Mouse (Mus musculus) bone marrow macrophage, adult 2 months (primary cell): Measurements from ENCODE around the gene Trim9. TPM values are rescaled to one million over a fixed set of nuclear protein-coding genes. Genes with fewer than 3 reads are reported as not detected.

Experiments used
- H3K27ac ChIP-seq: 2 replicates; pipeline ENCODE4 v1.5.1; 2012; ENCODE audit warnings: low read depth, low read length; ENCODE audit not compliant: insufficient read depth
- H3K4me1 ChIP-seq: 2 replicates; pipeline ENCODE4 v1.6.1; 2012; ENCODE audit warnings: low read length; ENCODE audit not compliant: control insufficient read depth, insufficient read depth
- H3K4me3 ChIP-seq: 2 replicates; pipeline ENCODE4 v1.5.1; 2012; ENCODE audit warnings: mild to moderate bottlenecking, low read length, moderate library complexity; ENCODE audit not compliant: insufficient read depth
- CTCF ChIP-seq: IDR thresholded peaks from 2 replicates; pipeline ENCODE4 v1.5.1; 2012; ENCODE audit warnings: low read depth, mild to moderate bottlenecking, low read length, moderate library complexity
- POLR2A ChIP-seq: IDR thresholded peaks from 2 replicates; pipeline ENCODE4 v1.6.1; 2012; ENCODE audit warnings: mild to moderate bottlenecking, low read depth, low read length, borderline replicate concordance
- polyA plus RNA-seq: library from polyadenylated mRNA; stranded (reverse); fragments of >200 nt; gene quantifications from 2 replicates; pipeline ENCODE4 v1.2.4, GENCODE M21; 2012; ENCODE audit not compliant: missing spikeins, insufficient read depth, insufficient read length

Gene Trim9
- not detected in 2 replicates for polyA plus RNA-seq

DNA sequence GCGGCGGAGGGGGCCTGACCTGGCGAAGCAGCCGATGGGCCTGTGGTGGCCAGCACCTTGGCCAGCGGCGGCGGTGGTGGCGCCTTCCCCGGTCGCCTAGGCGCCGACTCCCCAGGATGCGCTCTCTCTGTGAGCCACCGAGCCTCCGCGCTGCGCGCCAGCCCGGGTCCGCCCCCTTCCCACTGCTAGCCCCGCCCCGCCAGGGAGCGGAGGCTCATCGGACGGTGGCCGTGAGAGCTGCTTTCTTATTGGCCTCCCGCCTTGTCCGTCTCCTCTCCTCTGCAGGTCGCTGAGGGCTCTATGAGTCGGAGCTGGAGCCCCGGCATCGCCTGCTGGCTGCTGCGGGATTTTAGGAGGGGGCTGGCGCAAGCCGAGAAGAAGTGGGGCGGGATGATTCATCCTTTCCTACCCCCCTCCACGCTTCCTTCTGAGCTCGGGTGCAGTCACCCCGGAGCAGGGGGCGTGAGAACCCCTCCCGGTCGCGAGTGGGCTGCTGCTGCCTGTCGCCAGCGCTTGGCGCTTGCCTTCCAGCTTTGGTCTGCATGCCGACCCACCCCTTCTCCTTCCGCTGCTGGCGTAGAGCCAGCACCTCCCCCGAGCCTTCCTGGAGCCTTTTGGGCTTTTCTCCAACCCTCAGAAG is at the start of gene Trim9:
TSS of gene Trim9 (minus strand) at position 413 of the 640 bp plus-strand sequence.
- H3K4me1 ChIP-seq, result no peaks in the 10 kb centered on the region
- no peak for TF ChIP-seq POLR2A
- no peak for TF ChIP-seq CTCF
- H3K27ac ChIP-seq, result no peak within 1 kb of the TSS
- H3K4me3 ChIP-seq, result peak within 1 kb of the TSS; percentile 37

DNA sequence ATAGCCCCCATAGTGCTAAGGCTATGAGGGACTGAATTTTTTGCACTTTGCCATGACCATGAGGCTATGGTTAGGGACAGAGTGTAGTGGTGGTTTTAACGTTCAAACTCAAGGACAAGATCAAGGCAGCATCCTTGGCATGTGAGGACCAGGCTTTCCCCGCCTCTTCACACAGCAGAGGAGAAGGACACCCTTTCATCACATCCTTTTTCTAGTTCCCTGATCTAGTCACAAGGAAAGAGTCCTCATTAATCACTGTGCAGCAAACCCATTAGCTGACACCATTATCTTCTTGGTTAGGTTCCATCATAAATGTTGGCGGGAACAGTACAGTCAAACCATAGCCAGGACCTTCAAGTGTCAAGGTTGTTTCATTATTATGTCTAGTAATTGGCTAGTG is 47.6 kb upstream of the Trim9 start:
- TF ChIP-seq CTCF, result no peak
- Histone ChIP-seq H3K4me1 (no peaks in the 10 kb centered on the region), H3K4me3 (no peak overlapping the region)

DNA sequence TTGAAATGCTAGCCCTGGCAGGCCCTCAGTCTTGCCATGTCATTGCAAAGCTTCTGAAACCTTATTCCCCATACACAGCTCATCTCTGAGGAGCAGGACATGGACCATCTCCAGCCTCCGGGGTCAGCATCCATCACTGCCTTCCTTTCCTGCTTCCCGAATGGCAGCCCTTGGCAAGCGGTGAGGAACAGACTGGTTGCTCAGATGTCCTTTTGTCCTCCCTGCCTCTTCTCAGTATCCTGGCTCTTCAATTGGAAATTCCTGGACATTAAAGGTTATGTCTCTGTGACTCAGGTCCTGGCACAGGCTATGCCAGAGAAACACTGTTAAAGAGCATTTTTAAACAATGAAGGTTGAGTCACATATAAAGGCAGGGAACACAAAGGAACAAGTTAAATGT is 43.8 kb upstream of the Trim9 start:
- Histone ChIP-seq H3K4me3 (no peak overlapping the region), H3K4me1 (no peaks in the 10 kb centered on the region), H3K27ac (no peak overlapping the region)
- no peak for TF ChIP-seq CTCF
- TF ChIP-seq POLR2A, result no peak

More for the DNA sequence above, 47.6 kb upstream of the Trim9 start:
- no peak overlapping the region for H3K27ac ChIP-seq

DNA sequence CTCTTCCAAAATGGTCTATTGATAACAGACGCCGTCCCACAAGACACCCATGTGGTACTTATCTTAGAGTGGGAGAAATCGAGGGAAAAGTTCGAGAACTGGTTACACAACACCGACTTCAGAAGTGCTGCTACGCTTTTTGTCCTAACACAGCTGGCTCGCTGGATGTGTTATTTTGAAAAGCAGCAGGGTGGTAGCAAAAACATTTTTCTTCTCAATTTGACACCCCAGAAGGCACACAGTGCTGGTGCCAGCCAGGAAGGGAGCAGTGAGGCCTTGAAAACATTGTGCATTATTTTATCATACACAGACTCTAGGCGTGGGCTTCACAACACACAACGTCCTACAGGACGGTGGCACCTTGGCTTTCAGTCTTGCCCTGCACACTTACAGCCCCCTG is 27.6 kb upstream of the Trim9 start:
- TF ChIP-seq POLR2A (no peak), CTCF (no peak)
- no peak overlapping the region for H3K4me3 ChIP-seq
- no peaks in the 10 kb centered on the region for H3K4me1 ChIP-seq
- no peak overlapping the region for H3K27ac ChIP-seq

DNA sequence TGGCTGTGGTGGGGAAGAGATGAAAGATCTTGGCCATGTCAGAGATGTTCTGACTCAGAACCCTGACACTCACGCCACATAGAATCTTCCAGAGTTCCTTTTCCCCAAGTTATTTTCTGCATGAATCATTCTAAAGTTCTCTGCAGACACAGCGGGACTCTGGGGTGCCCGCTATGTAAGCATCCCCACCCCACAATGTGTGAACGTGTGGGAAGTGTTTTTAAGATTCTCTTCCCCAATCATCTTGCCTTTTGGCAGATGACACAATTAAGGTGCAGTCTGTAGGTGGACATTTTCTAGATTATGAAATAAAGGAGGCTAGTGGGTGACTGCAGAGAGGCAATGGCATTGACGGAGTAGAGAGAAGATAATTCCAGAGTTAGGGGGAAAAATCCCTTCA is 25.5 kb upstream of the Trim9 start:
- no peaks in the 10 kb centered on the region for H3K4me1 ChIP-seq
- H3K4me3 ChIP-seq, result no peak overlapping the region
- TF ChIP-seq POLR2A (no peak), CTCF (no peak)
- no peak overlapping the region for H3K27ac ChIP-seq

DNA sequence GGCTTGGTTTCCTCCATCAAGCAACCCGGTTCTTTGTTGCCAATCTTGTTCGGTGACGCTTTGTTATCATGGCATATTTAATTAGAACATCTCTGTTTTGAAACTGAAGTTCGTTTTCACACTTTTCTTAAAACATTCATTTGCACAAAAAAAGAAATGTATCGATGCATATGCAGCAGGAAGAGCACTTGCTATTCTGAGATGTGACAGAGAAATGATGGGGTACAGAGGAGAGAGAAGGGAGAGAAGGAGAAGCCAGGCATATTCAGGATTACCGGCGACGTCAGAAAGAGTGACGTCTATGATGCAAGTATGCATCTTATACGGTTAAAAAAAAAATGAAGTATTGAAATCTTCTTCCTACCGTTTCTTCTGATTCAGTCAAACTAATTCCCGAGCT is 21.9 kb upstream of the Trim9 start:
- Histone ChIP-seq H3K4me1 (no peaks in the 10 kb centered on the region), H3K27ac (no peak overlapping the region), H3K4me3 (no peak overlapping the region)
- TF ChIP-seq POLR2A, result no peak
- no peak for TF ChIP-seq CTCF

DNA sequence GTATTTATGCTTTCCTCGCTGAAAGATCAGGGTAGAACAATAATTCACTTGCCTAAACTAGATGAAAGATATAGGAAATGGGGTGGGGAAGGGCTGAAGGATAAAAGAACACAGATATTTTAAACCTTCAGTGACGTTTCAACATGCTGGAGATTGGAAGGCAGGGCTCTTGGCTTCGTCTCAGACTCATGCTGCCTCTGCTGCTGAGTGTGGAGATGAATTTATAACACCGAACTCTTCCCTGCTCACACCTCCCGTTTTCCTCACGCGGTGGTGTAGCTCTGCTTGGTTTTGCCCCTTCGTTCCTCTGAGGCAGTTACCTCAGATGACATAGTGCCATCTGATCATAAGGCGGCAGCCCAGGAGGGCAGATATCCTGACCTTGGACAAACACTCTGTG is 21.4 kb upstream of the Trim9 start:
- H3K27ac ChIP-seq, result no peak overlapping the region
- H3K4me1 ChIP-seq, result no peaks in the 10 kb centered on the region
- TF ChIP-seq CTCF, result no peak
- no peak for TF ChIP-seq POLR2A
- no peak overlapping the region for H3K4me3 ChIP-seq

DNA sequence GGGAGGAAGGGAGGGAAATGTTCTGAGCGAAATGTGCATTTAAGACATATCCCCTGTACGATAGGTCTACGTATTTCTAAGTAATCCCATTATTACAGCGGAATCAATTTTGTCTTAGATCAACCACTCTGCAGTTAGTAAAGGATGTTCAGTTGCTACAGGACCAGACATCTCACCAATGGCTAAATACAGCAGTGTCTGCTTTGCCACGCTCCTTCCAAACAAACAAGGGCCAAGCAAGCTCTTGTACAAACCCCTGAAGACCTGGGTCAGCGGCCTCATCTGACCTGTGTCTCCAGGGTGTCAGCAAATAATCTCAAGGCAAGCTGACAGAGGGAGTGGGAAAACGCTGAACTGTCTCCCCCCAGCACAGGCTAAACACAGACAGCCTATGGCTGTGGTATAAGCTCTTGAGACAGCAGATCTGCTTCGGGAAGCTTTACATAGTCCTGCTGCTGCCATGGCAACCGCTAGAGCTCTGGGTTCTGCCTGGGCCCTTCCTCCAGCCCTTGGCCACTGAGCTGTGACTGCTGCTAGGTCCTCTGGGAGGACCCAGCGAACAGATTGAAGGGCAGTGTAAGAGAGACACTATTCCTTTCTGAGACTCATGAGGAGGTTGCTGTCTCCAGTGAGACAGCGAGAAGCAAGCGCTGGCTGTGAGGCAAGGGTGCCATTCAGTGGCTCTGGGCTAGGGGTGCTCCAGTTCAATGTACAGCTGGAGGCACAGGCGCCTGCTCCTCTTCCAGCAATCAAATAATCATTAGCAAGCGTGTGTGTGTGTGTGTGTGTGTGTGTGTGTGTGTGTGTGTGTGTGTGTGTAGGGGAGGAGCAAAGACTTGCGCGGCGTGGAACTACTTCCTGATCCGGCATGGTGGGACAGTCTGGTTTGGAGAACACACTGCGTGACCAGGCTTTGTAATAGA is 20.2 kb upstream of the Trim9 start:
- no peak for TF ChIP-seq POLR2A
- no peak for TF ChIP-seq CTCF
- H3K27ac ChIP-seq, result no peak overlapping the region
- H3K4me1 ChIP-seq, result no peaks in the 10 kb centered on the region
- no peak overlapping the region for H3K4me3 ChIP-seq

DNA sequence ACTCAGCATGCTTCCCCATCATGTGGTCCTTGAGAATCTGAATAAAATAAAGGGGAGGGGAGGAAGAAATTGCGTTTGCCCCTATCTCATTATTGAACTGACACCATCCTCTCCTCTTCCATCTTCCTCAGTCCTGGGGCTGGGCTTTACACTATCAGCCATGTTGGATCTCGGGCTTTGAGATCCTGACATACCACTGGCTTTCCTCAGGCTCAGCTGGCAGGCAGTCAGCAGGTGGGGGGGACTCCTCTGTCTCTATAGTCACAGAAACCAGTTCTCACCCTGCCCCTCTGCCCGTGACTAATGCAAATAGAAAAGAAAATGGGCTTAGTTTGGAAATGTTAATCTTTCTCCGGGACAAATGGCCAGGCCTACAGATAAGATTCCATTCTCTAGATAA is 15.6 kb upstream of the Trim9 start:
- H3K4me3 ChIP-seq, result no peak overlapping the region
- no peak for TF ChIP-seq CTCF
- TF ChIP-seq POLR2A, result no peak
- H3K4me1 ChIP-seq, result no peaks in the 10 kb centered on the region
- no peak overlapping the region for H3K27ac ChIP-seq

DNA sequence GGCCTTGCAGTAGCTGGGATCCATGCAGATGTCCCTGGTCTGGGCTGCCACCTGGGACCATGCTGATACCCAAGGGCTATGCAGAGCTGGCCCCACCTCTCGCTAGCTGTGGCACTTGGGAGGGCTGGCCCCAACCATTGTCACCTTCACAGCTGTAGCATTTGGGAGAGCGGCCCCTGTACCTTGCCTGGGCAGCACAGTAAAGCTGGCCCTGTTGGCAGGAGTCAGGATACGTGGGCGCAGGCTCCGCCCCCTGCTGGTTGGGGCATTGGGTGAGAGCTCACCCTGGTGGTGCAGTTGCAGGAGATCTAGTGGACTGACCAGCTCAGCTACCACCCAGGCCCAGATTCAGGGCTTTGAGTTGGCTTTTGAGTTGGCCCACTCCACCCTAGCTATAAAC is 12.9 kb upstream of the Trim9 start:
- Histone ChIP-seq H3K27ac (no peak overlapping the region), H3K4me1 (no peaks in the 10 kb centered on the region), H3K4me3 (no peak overlapping the region)
- TF ChIP-seq CTCF, result no peak
- no peak for TF ChIP-seq POLR2A
